Mouse (Mus musculus): ENCODE measurements at regions not wholly inside any gene's neighbourhood (a gene's known extent, or its start where the extent isn't known, plus 50 kb on each side); places are given as distances from the start of the nearest gene placed in this dataset.

DNA sequence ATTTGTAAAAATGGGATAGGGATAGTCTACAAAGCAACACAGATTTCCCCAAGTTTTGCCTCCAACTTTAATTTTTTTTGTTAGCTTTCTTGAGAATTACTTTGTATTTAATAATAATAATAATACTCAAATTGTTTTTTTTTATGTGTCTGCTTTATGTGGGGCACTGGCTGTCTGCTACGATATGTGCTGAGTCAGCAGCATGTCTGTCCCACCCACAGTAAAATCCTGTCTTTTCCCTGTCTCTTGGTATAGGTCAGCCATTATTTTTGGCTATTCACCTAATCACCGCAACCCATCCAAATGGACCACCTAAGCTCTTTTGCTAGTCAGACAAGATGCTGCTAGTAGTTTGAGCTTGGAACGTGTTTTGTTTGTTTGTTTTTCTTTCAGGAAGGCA, 473.0 kb downstream of the Hs3st4 start:
- no peak overlapping the region for H3K9ac ChIP-seq
- no peaks in the 10 kb centered on the region for H3K4me1 ChIP-seq
- H3K4me3 ChIP-seq (replicated peaks): no peak overlapping the region
- H3K9me3 ChIP-seq: no peaks in the 10 kb centered on the region
- WGBS: 83% methylated on average over 3 of the region's 3 CpGs
- ATAC-seq (ENCODE audit: low FRiP score): no peak
- no peak overlapping the region for H3K4me2 ChIP-seq
- H3K27ac ChIP-seq: no peak overlapping the region
- no peaks in the 10 kb centered on the region for H3K27me3 ChIP-seq
- no peaks in the 10 kb centered on the region for H3K36me3 ChIP-seq (replicated peaks)

DNA sequence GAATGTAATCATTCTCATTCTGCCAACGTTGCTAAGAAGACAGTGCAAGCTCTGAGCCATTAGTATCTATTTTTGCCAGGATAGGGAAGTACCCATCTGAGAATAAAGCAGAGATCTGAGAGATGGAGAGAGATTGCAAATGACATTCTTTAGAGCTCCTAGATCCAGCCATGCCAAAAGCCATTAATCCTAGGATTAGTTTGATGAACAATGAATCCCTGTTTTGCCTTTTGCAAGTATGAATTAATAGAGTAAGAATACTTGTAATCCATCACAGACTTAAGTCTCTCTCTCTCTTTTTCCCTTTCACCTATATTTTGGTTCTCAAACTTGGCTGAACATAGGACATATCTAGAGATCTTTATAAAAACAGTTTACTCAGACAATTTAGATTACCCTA, 504.7 kb downstream of the Hs3st4 start:
- H3K36me3 ChIP-seq (replicated peaks): no peaks in the 10 kb centered on the region
- ATAC-seq (ENCODE audit: low FRiP score): no peak
- H3K9ac ChIP-seq: no peak overlapping the region
- H3K4me3 ChIP-seq (replicated peaks): no peak overlapping the region
- H3K9me3 ChIP-seq: no peaks in the 10 kb centered on the region
- 60% methylated on average over 1 of the region's 1 CpGs for WGBS
- H3K4me2 ChIP-seq: no peak overlapping the region
- H3K4me1 ChIP-seq: no peaks in the 10 kb centered on the region
- H3K27me3 ChIP-seq: no peaks in the 10 kb centered on the region
- H3K27ac ChIP-seq: no peak overlapping the region

DNA sequence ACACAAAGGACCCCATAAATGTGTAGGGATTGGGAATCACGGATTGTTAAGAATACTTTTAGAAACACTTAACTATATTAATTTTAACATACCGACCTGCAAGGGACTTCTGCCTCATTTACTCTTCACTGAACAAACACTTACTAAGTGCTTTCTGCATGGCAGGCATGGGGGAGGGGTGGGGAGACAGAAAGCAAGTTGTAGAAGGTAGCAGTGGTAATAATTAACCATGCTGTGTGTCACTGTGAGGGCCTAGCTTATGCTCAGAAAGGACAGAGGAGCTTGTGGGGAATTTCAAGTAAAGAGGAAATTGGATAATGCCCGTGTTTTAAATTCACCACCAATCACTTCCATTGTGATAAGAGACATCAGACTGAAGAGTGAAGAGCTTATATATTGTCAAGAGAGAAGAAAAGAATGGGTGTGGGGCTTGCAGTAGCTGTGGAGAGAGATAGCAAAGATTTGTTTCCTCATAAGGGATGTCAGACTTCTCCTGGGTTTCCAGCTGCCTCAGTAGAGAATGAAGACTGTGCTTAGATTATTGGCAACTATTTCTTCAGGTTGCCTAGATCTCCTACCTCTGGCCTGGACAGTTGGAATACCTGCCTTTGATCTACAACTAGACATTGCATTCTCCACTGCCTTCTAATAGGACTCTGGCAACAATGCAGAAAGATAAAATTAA, 508.6 kb downstream of the Hs3st4 start:
- H3K4me3 ChIP-seq (replicated peaks): no peak overlapping the region
- H3K9ac ChIP-seq: no peak overlapping the region
- H3K4me1 ChIP-seq: no peaks in the 10 kb centered on the region
- no peaks in the 10 kb centered on the region for H3K36me3 ChIP-seq (replicated peaks)
- no peak for ATAC-seq (ENCODE audit: low FRiP score)
- 68% methylated on average over 3 of the region's 3 CpGs for WGBS
- no peak overlapping the region for H3K4me2 ChIP-seq
- no peaks in the 10 kb centered on the region for H3K27me3 ChIP-seq
- H3K27ac ChIP-seq: no peak overlapping the region
- H3K9me3 ChIP-seq: no peaks in the 10 kb centered on the region

DNA sequence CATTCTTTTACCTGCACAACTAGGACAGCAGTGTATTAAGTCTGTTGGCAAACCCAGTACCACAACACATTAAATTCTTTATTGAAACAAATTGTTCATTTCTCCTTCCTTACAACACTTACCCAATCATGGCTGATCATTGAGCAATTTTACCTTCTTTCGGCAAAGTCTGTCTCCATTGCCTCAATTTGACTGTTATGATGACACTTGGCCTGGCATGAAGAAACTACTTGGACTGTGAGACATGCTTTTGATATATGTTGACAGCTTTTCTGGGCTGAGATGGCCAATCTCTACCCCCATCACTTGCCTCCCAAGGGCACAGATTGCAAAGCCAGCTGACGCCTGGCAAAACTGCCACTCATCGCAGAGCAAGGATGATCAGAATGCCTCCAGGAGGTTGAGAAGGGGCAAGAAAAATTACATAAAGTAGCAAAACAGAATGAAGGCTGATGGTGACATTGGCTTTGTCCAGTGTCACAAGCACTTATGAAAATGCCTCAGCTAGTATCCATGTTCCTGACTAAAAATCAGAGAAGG, 509.3 kb downstream of the Hs3st4 start:
- ATAC-seq (ENCODE audit: low FRiP score): no peak
- Histone ChIP-seq H3K27ac (no peak overlapping the region), H3K4me1 (no peaks in the 10 kb centered on the region), H3K4me3 (replicated peaks) (no peak overlapping the region), H3K9ac (no peak overlapping the region), H3K4me2 (no peak overlapping the region), H3K27me3 (no peaks in the 10 kb centered on the region), H3K9me3 (no peaks in the 10 kb centered on the region), H3K36me3 (replicated peaks) (no peaks in the 10 kb centered on the region)
- 87% methylated on average over 3 of the region's 3 CpGs for WGBS

DNA sequence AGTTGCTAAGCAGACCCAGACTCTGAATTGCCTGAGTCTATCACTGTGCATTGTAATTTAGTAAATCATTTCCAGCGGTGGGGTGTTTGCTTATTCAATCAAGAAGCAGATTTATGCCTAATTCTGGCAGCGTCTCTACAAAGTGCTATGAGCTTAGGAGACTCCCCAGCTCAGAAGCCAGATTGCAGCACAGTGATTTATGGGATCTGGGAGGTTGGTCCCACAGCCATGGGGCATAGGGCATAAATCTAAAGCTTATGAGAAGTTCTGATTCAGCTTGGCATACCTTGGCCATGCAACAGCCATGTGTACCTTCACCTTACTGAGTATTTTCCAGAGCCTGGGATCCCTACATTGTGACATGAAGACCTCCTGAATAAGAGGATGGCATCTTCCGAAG, 518.0 kb downstream of the Hs3st4 start:
- Histone ChIP-seq H3K4me1 (no peaks in the 10 kb centered on the region), H3K4me3 (replicated peaks) (no peak overlapping the region), H3K27me3 (no peaks in the 10 kb centered on the region), H3K4me2 (no peak overlapping the region), H3K27ac (no peak overlapping the region), H3K36me3 (replicated peaks) (no peaks in the 10 kb centered on the region), H3K9ac (no peak overlapping the region), H3K9me3 (no peaks in the 10 kb centered on the region)
- ATAC-seq (ENCODE audit: low FRiP score): no peak
- WGBS: 91% methylated on average over 3 of the region's 3 CpGs

DNA sequence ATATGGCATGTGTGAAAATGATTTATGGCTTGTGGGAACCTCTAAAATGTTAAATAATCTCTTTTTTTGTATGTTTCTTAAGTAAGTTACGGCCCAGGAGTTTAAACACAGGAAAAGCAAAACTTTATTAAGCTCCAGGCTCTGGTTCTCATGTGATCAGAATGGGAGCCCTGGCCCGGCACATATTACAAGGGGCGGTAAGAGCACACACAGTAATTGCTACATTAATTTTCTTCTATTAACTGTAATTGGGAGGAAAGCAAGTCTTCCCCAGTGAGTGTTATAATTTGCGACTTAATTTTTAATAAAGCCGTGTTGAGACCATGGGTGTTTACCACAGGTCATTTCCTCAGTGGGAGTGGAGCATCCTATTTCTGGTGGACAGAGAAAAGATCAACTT, 520.1 kb downstream of the Hs3st4 start:
- Histone ChIP-seq H3K27ac (no peak overlapping the region), H3K36me3 (replicated peaks) (no peaks in the 10 kb centered on the region), H3K27me3 (no peaks in the 10 kb centered on the region), H3K9ac (no peak overlapping the region), H3K4me1 (no peaks in the 10 kb centered on the region), H3K4me2 (no peak overlapping the region), H3K9me3 (no peaks in the 10 kb centered on the region), H3K4me3 (replicated peaks) (no peak overlapping the region)
- 79% methylated on average over 5 of the region's 5 CpGs for WGBS
- ATAC-seq (ENCODE audit: low FRiP score): no peak

DNA sequence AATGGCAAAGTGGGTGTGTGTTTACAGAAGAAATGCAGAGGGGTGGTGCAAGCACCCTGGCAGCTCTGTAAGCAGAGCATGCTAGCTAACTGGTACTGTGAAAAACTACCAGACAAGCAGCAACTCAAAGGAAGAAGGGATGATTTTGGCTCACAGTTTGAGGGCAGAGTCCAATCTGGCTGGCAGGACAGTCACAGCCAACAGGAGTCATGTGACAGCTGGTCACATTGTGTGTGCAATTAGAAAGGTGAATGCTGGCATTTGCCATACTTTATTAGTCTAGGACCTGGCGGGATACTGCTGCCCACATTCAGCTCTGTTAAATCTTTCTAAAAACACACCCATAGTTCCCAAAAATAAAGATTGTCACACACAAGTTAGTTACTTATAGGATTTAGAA, 566.4 kb downstream of the Hs3st4 start:
- Histone ChIP-seq H3K27ac (no peak overlapping the region), H3K4me1 (no peaks in the 10 kb centered on the region), H3K27me3 (no peaks in the 10 kb centered on the region), H3K4me3 (replicated peaks) (no peak overlapping the region), H3K36me3 (replicated peaks) (no peaks in the 10 kb centered on the region), H3K9ac (no peak overlapping the region), H3K9me3 (no peaks in the 10 kb centered on the region), H3K4me2 (no peak overlapping the region)
- ATAC-seq (ENCODE audit: low FRiP score): no peak
- 79% methylated on average over 1 of the region's 1 CpGs for WGBS

DNA sequence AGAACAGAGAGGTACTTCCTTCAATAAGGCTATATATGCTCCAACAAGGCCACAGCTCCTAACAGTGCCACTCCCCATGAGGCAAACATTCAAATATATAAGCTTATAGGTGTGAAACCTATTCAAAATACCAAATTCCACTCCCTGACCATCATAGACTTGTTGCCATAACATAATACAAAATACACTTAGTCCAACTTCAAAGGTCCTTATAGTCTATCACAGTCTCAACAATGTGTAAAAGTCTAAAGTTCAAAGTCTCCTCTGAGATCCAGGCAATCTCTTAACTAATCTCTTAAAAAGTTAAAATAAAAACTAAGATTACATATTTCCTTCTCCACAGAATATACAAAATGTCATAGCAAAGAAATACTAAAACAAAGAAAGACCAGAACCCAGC, 574.5 kb downstream of the Hs3st4 start:
- no peak overlapping the region for H3K9ac ChIP-seq
- no peaks in the 10 kb centered on the region for H3K9me3 ChIP-seq
- no peaks in the 10 kb centered on the region for H3K27me3 ChIP-seq
- no peak overlapping the region for H3K27ac ChIP-seq
- H3K36me3 ChIP-seq (replicated peaks): no peaks in the 10 kb centered on the region
- H3K4me1 ChIP-seq: no peaks in the 10 kb centered on the region
- no peak overlapping the region for H3K4me3 ChIP-seq (replicated peaks)
- no peak for ATAC-seq (ENCODE audit: low FRiP score)
- no peak overlapping the region for H3K4me2 ChIP-seq

DNA sequence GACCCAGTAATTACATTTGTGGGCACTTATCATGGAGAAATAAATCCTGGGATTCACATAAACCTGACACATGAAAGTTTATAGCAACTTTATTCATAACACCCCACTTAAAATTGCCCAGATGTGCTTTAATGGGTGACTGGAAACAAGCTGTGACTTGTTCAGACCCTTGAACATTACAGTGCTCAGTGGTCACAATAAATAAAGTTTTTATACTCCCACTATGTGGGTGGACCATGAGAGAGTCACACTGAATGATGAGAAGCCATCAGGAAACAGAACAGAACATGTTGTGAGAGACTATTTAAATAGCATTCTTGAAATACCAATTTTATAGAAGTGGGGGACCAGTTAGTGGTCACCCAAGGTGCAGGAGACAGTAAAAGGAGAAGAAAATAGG, 588.1 kb downstream of the Hs3st4 start:
- H3K4me3 ChIP-seq (replicated peaks): no peak overlapping the region
- H3K27me3 ChIP-seq: no peaks in the 10 kb centered on the region
- H3K4me2 ChIP-seq: no peak overlapping the region
- H3K9ac ChIP-seq: no peak overlapping the region
- no peaks in the 10 kb centered on the region for H3K36me3 ChIP-seq (replicated peaks)
- H3K9me3 ChIP-seq: no peaks in the 10 kb centered on the region
- no peak for ATAC-seq (ENCODE audit: low FRiP score)
- no peaks in the 10 kb centered on the region for H3K4me1 ChIP-seq
- H3K27ac ChIP-seq: no peak overlapping the region

DNA sequence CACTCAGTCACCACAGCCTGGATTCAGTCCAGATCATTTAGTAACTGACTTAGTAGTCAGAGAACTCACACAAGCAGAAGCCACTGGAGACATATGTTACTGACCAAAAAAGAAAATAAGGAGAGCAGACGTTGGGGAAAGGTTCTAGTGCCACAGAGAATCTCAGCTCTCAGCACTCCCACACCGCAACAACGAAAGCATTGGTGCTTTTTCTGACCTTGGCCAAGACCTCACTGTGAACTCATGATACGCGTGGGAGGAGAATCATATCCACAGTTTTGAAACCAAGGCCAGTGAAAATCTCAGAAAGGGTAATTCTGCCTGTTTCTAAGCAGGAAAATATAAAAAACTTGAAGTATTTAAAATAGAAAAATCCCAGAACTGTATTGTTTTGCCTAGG, 591.0 kb downstream of the Hs3st4 start:
- no peaks in the 10 kb centered on the region for H3K27me3 ChIP-seq
- H3K27ac ChIP-seq: no peak overlapping the region
- H3K36me3 ChIP-seq (replicated peaks): no peaks in the 10 kb centered on the region
- no peak for ATAC-seq (ENCODE audit: low FRiP score)
- no peaks in the 10 kb centered on the region for H3K9me3 ChIP-seq
- WGBS: 90% methylated on average over 5 of the region's 5 CpGs
- no peak overlapping the region for H3K4me3 ChIP-seq (replicated peaks)
- H3K4me2 ChIP-seq: no peak overlapping the region
- no peaks in the 10 kb centered on the region for H3K4me1 ChIP-seq
- H3K9ac ChIP-seq: no peak overlapping the region

DNA sequence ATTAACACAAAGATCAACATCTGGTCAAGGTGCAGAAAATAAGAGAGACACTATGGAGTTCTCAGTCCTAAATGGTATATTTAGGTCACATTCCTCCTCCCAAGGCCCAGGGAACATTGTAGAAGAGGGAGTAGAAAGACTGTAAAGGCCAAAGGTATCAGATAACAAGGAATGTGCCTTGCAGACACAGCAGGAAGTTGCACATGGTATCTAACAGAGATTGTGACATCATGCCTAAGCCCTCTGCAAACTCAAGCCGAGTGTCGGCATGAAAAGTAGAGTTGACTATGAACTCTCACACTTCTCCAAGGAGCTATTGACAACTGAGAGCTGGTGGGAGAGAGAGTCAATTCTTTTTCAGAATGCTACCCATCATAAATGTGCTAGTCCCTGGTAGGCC, 598.7 kb downstream of the Hs3st4 start:
- no peak for ATAC-seq (ENCODE audit: low FRiP score)
- 89% methylated on average over 2 of the region's 2 CpGs for WGBS

DNA sequence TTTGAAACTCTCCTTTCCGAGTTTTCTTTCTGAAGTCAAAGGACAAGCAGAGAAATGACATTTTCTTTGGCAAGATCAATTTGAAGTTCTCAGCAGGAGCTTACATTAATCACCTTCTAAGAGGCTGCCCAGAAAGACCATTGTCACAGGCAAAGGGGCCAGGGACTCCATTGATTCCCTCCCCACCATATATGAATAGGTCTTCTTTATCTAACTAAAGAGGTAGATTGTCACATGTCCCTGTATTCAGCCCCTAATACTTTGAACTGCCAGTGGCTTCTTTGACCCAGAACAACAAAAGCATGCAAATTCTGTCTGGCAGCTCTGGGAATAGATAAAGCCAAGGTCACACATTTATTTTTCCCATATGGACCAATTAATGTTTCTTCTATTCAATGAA, 602.6 kb downstream of the Hs3st4 start:
- Histone ChIP-seq H3K4me1 (peaks cover 4% of the 10 kb centered on the region; the same call in 1 of the 2 replicates), H3K27ac (no peak overlapping the region), H3K9me3 (no peaks in the 10 kb centered on the region), H3K4me3 (replicated peaks) (no peak overlapping the region), H3K4me2 (no peak overlapping the region), H3K36me3 (replicated peaks) (no peaks in the 10 kb centered on the region), H3K9ac (no peak overlapping the region), H3K27me3 (no peaks in the 10 kb centered on the region)
- ATAC-seq (ENCODE audit: low FRiP score): no peak
- 17% methylated on average over 1 of the region's 1 CpGs for WGBS

More for the DNA sequence above, 598.7 kb downstream of the Hs3st4 start:
- Histone ChIP-seq H3K27ac (no peak overlapping the region), H3K36me3 (replicated peaks) (no peaks in the 10 kb centered on the region), H3K4me3 (replicated peaks) (no peak overlapping the region), H3K4me1 (peaks cover 4% of the 10 kb centered on the region; the same call in 1 of the 2 replicates), H3K9me3 (no peaks in the 10 kb centered on the region), H3K27me3 (no peaks in the 10 kb centered on the region), H3K9ac (no peak overlapping the region), H3K4me2 (no peak overlapping the region)

DNA sequence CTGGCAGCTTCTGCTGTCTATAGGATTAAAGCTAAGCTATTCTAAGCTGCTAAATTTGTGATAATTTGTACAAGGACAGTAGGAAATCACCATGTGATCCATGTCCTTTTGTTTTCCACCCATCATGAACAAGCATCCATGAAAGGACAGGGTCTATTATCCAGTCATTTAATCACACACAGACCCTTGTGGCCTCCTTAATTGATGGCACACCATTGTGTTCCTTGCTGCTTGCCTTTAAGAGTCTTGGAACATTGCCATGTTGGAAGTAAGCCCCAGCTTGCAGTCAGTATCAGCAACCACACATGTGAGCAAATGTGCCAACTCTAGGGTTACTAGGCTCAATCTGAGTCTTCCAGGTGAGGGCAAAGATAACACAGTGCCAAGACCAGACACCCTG, 608.7 kb downstream of the Hs3st4 start:
- ATAC-seq (ENCODE audit: low FRiP score): no peak
- Histone ChIP-seq H3K4me1 (no peaks in the 10 kb centered on the region; the same call in 1 of the 2 replicates), H3K4me3 (replicated peaks) (no peak overlapping the region), H3K9ac (no peak overlapping the region), H3K9me3 (no peaks in the 10 kb centered on the region), H3K27ac (no peak overlapping the region), H3K27me3 (no peaks in the 10 kb centered on the region), H3K4me2 (no peak overlapping the region), H3K36me3 (replicated peaks) (no peaks in the 10 kb centered on the region)

All from forebrain, embryonic 12.5 days (tissue).